Mouse (Mus musculus): ENCODE data around the gene Gm49320. TPM values are rescaled to one million over a fixed set of nuclear protein-coding genes. Genes with fewer than 3 reads are reported as not detected.

Gene Gm49320
- polyA plus RNA-seq, 1 experiment from 2014 or later, result 0.97 TPM

- no peaks in the 10 kb centered on the region for H3K36me3 ChIP-seq (ENCODE audit: insufficient read depth, low read length)
- ATAC-seq (replicated peaks; ENCODE audit: low FRiP score, low read depth) (no peak), DNase-seq (ENCODE audit: low spot score) (no peak)
- H3K27me3 ChIP-seq (ENCODE audit: insufficient read depth, low read length), result 0 out of 2 replicates have a peak, but pooled peaks cover 4% of the 10 kb centered on the region
- no peaks in the 10 kb centered on the region for H3K4me1 ChIP-seq (replicated peaks; ENCODE audit: insufficient read depth, low read length)
- no peak overlapping the region for H3K9ac ChIP-seq (ENCODE audit: low read depth, low read length)
- no peak for TF ChIP-seq CTCF (IDR thresholded peaks at IDR 0.05; ENCODE audit: low read depth)
- no peak overlapping the region for H3K4me3 ChIP-seq (replicated peaks; ENCODE audit: low read depth, low read length)
- no peak overlapping the region for H3K27ac ChIP-seq
- H3K9me3 ChIP-seq (replicated peaks; ENCODE audit: low read length), result no peaks in the 10 kb centered on the region
- no peak overlapping the region for H3K4me2 ChIP-seq (ENCODE audit: low read length)
Observed at GRCm38 (mm10) chr8:4222059-4222458, 16.6 kb upstream of the Gm49320 start.

- no peak for DNase-seq (ENCODE audit: low spot score)
Observed at GRCm38 (mm10) chr8:4226323-4226722, 12.3 kb upstream of the Gm49320 start.

GRCm38 (mm10) chr8:4226739-4227347 is 11.8 kb upstream of the Gm49320 start, which contains the start of gene Lrrc8e:
TSS of gene Lrrc8e (plus strand) at chr8:4226827.
- Histone ChIP-seq H3K4me1 (replicated peaks; ENCODE audit: insufficient read depth, low read length) (no peaks in the 10 kb centered on the region), H3K4me3 (replicated peaks; ENCODE audit: low read depth, low read length) (peak within 1 kb of the TSS; percentile 33), H3K4me2 (ENCODE audit: low read length) (peak within 1 kb of the TSS; percentile 66), H3K27ac (no peak within 1 kb of the TSS), H3K27me3 (ENCODE audit: insufficient read depth, low read length) (no peaks in the 10 kb centered on the region), H3K9ac (ENCODE audit: low read depth, low read length) (peak within 1 kb of the TSS; percentile 36; the same call in 1 of the 2 replicates), H3K36me3 (ENCODE audit: insufficient read depth, low read length) (no peaks in the 10 kb centered on the region), H3K9me3 (replicated peaks; ENCODE audit: low read length) (no peaks in the 10 kb centered on the region)
- peak; percentile 83 for ATAC-seq (replicated peaks; ENCODE audit: low FRiP score, low read depth)
- no peak for TF ChIP-seq CTCF (IDR thresholded peaks at IDR 0.05; ENCODE audit: low read depth)
- no peak for DNase-seq (ENCODE audit: low spot score)
- 3% methylated on average over 33 of the region's 33 CpGs for WGBS

More at GRCm38 (mm10) chr8:4226323-4226722, 12.3 kb upstream of the Gm49320 start:
- H3K27ac ChIP-seq, result no peak overlapping the region
- H3K9me3 ChIP-seq (replicated peaks; ENCODE audit: low read length), result no peaks in the 10 kb centered on the region
- H3K4me1 ChIP-seq (replicated peaks; ENCODE audit: insufficient read depth, low read length), result no peaks in the 10 kb centered on the region
- no peak overlapping the region for H3K9ac ChIP-seq (ENCODE audit: low read depth, low read length)
- H3K4me3 ChIP-seq (replicated peaks; ENCODE audit: low read depth, low read length), result peak overlapping the region; percentile 33
- H3K36me3 ChIP-seq (ENCODE audit: insufficient read depth, low read length), result no peaks in the 10 kb centered on the region
- TF ChIP-seq CTCF (IDR thresholded peaks at IDR 0.05; ENCODE audit: low read depth), result 0 out of 2 replicates have a peak, but pooled peaks have one; percentile 16
- WGBS, result 32% methylated on average over 4 of the region's 4 CpGs
- no peaks in the 10 kb centered on the region for H3K27me3 ChIP-seq (ENCODE audit: insufficient read depth, low read length)
- peak; percentile 35; the same call in 1 of the 2 replicates for ATAC-seq (replicated peaks; ENCODE audit: low FRiP score, low read depth)
- H3K4me2 ChIP-seq (ENCODE audit: low read length), result peak overlapping the region; percentile 66

- WGBS, result 88% methylated on average over 4 of the region's 4 CpGs
- no peak for ATAC-seq (replicated peaks; ENCODE audit: low FRiP score, low read depth)
- no peak overlapping the region for H3K4me3 ChIP-seq (replicated peaks; ENCODE audit: low read depth, low read length)
Observed at GRCm38 (mm10) chr8:4227919-4228318, 10.7 kb upstream of the Gm49320 start.

GRCm38 (mm10) chr8:4229784-4230183 is 8.9 kb upstream of the Gm49320 start:
- H3K4me2 ChIP-seq (ENCODE audit: low read length), result no peak overlapping the region
- no peaks in the 10 kb centered on the region for H3K27me3 ChIP-seq (ENCODE audit: insufficient read depth, low read length)
- no peak overlapping the region for H3K4me3 ChIP-seq (replicated peaks; ENCODE audit: low read depth, low read length)
- TF ChIP-seq CTCF (IDR thresholded peaks at IDR 0.05; ENCODE audit: low read depth), result no peak
- 68% methylated on average over 5 of the region's 5 CpGs for WGBS
- H3K4me1 ChIP-seq (replicated peaks; ENCODE audit: insufficient read depth, low read length), result no peaks in the 10 kb centered on the region
- H3K9ac ChIP-seq (ENCODE audit: low read depth, low read length), result no peak overlapping the region
- DNase-seq (ENCODE audit: low spot score) (no peak), ATAC-seq (replicated peaks; ENCODE audit: low FRiP score, low read depth) (no peak)
- H3K36me3 ChIP-seq (ENCODE audit: insufficient read depth, low read length), result no peaks in the 10 kb centered on the region
- H3K9me3 ChIP-seq (replicated peaks; ENCODE audit: low read length), result no peaks in the 10 kb centered on the region
- H3K27ac ChIP-seq, result no peak overlapping the region

More at GRCm38 (mm10) chr8:4227919-4228318, 10.7 kb upstream of the Gm49320 start:
- Histone ChIP-seq H3K4me1 (replicated peaks; ENCODE audit: insufficient read depth, low read length) (no peaks in the 10 kb centered on the region), H3K4me2 (ENCODE audit: low read length) (no peak overlapping the region), H3K36me3 (ENCODE audit: insufficient read depth, low read length) (no peaks in the 10 kb centered on the region), H3K9me3 (replicated peaks; ENCODE audit: low read length) (no peaks in the 10 kb centered on the region), H3K27ac (no peak overlapping the region), H3K27me3 (ENCODE audit: insufficient read depth, low read length) (no peaks in the 10 kb centered on the region), H3K9ac (ENCODE audit: low read depth, low read length) (no peak overlapping the region)
- no peak for DNase-seq (ENCODE audit: low spot score)
- no peak for TF ChIP-seq CTCF (IDR thresholded peaks at IDR 0.05; ENCODE audit: low read depth)

GRCm38 (mm10) chr8:4230612-4231351 is 7.9 kb upstream of the Gm49320 start:
- H3K4me2 ChIP-seq (ENCODE audit: low read length), result no peak overlapping the region
- no peak overlapping the region for H3K27ac ChIP-seq
- 48% methylated on average over 10 of the region's 10 CpGs for WGBS
- H3K9me3 ChIP-seq (replicated peaks; ENCODE audit: low read length), result no peaks in the 10 kb centered on the region
- H3K27me3 ChIP-seq (ENCODE audit: insufficient read depth, low read length), result no peaks in the 10 kb centered on the region
- H3K36me3 ChIP-seq (ENCODE audit: insufficient read depth, low read length), result no peaks in the 10 kb centered on the region
- no peak overlapping the region for H3K9ac ChIP-seq (ENCODE audit: low read depth, low read length)
- TF ChIP-seq CTCF (IDR thresholded peaks at IDR 0.05; ENCODE audit: low read depth), result no peak
- H3K4me1 ChIP-seq (replicated peaks; ENCODE audit: insufficient read depth, low read length), result no peaks in the 10 kb centered on the region
- DNase-seq (ENCODE audit: low spot score) (no peak), ATAC-seq (replicated peaks; ENCODE audit: low FRiP score, low read depth) (0 out of 2 replicates have a peak, but pooled peaks have one; percentile 18)
- H3K4me3 ChIP-seq (replicated peaks; ENCODE audit: low read depth, low read length), result no peak overlapping the region

All from kidney, postnatal 0 days (tissue).